Mouse (Mus musculus): ENCODE data around the gene Pih1d1. TPM values are rescaled to one million over a fixed set of nuclear protein-coding genes. Genes with fewer than 3 reads are reported as not detected.

Gene Pih1d1
- total RNA-seq, 2 experiments from 2014 or later, result 43.0 to 46.1 TPM

DNA sequence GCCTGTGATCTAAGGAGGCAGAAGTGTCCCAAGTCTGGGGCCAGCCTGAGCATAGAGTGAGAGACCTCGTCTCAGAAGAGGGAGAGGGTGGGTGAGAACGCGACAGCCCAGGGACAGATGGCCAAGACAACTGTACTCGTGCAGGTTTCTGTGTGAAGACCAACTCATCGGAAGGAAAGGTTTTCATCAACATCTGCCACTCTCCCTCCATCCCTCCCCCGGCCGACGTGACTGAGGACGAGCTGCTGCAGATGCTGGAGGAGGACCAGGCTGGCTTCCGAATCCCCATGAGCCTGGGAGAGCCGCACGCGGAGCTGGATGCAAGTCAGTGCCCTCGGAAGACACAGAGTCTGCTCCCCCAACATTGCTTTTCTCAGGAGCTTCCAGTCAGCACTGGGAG is 3.4 kb downstream of the Pih1d1 start:
- TF ChIP-seq CTCF (conservative IDR thresholded peaks at IDR 0.05), result no peak
- Histone ChIP-seq H3K27ac (peak overlapping the region; percentile 49; the same call in 1 of the 2 replicates), H3K4me3 (no peak overlapping the region)
- no peak for DNase-seq (ENCODE audit: low spot score in 2 of 2)

DNA sequence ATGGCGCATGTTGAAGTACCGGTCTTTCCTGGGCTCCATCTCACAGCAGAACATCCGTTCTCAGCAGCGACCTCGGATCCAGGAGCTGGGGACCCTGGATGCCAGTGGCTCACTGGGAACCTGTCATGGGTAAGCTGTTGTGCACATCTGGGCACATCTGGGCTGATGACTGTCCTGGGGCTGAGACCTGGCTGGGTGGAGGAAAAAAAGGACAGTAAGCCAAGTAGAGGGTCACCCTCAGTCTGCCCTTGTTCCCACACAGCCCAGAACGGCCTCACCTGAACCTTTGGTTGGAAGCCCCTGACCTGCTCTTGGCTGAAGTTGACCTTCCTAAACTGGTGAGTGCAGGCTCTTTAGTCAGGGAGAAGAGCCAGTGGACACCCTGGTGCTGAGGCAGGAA is 4.9 kb downstream of the Pih1d1 start:
- H3K27ac ChIP-seq, result no peak overlapping the region

DNA sequence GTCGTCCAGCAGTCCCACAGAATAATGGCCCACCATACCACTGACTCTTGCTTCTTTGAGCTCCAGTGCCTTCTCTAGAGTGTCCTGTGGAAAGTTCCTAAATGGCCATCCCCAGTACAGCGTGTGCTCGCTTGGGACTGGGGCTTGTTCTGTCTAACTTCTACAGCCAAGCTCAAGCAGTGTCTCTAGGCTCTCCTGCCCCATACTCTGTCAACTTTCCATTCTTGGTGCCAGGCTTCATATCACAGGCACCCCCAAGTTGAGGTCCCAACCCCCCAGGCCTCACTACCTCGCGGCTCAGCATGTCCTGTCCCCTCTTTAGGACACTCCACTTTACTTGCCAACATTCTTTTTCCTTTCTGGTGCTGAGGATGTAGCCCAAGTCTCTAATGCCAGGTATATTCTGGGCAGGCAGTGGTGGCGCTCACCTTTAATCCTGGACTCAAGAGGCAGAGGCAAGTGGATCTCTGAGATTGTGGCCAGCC is 6.3 kb downstream of the Pih1d1 start:
- H3K4me3 ChIP-seq, result no peak overlapping the region
- H3K27ac ChIP-seq, result 0 out of 2 replicates have a peak overlapping the region, but pooled peaks have one; percentile 43
- TF ChIP-seq CTCF (conservative IDR thresholded peaks at IDR 0.05), result no peak
- DNase-seq (ENCODE audit: low spot score in 2 of 2), result no peak

More for the DNA sequence above, 4.9 kb downstream of the Pih1d1 start:
- TF ChIP-seq CTCF (conservative IDR thresholded peaks at IDR 0.05), result no peak
- no peak overlapping the region for H3K4me3 ChIP-seq
- DNase-seq (ENCODE audit: low spot score in 2 of 2), result no peak

DNA sequence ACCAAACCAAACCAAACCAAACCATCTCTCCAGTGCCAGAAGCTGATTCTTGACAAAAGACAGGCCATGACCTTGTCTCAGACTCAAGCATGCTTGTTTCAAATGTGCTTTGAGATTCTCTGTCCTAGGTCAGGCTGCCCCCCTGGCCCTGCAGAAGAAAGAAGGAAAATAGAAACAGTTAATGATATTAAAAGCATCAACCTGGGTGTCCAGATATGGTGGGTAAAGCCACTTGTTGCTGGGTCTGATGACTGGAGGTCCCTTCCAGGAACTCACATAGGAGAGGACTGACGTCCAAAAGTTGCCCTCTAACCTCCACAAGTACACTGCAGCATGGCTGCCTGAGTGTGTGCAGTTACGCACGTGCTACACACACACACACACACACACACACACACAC is 6.8 kb downstream of the Pih1d1 start:
- TF ChIP-seq CTCF (conservative IDR thresholded peaks at IDR 0.05), result no peak
- DNase-seq (ENCODE audit: low spot score in 2 of 2), result no peak
- H3K4me3 ChIP-seq, result no peak overlapping the region
- peak overlapping the region; percentile 43; the same call in 1 of the 2 replicates for H3K27ac ChIP-seq

DNA sequence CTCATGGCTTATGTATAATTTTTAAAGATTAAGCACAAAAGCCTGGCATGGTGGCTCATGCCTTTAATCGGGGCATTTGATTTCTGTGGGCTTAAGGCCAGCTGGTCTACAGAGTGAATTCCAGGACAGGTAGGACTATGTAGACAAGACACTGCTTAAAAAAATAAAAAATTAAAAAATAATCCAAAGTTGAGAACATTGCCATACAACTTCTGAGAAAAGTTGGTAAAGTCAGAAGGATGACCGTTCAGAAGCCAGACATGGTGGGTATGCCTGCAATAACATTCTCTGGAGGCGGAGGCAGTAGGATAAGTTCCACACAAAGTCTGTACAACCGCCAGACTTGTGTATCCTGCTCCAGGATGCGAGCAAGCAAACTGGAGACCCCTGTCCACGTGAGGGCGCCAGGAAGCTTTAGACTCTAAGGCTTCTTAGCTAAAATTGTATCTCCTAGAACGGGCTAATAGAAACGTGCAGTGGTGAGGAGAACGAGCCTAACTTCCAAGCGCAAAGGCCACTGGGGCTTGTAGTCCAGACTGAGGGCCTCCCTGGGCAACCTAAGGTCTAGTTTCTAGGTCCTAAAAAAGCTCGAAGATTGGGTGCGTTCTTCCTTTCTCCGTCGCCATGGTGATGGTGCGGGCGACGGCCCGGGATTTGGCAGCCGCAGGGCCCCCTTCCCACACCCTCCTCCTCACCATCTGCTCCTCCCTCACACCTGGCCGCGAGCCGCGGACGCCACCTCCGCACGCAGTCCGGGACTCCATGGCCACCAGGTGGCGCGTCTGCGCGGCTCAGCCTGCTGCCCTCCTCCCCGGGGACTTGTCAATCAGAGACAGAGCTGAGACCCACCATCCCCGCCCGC is 7.7 kb downstream of the Pih1d1 start:
- TF ChIP-seq CTCF (conservative IDR thresholded peaks at IDR 0.05), result peak; percentile 85
- peak overlapping the region; percentile 50 for H3K4me3 ChIP-seq
- H3K27ac ChIP-seq, result peak overlapping the region; percentile 94
- DNase-seq (ENCODE audit: low spot score in 2 of 2), result peak; percentile 95 to 97

GRCm38 (mm10) chr7:45162551-45162950 is 8.4 kb downstream of the Pih1d1 start:
- TF ChIP-seq CTCF (conservative IDR thresholded peaks at IDR 0.05), result no peak
- Histone ChIP-seq H3K4me3 (peak overlapping the region; percentile 50), H3K27ac (peak overlapping the region; percentile 94)
- DNase-seq (ENCODE audit: low spot score in 2 of 2), result peak in 1 of 2 experiments; percentile 69

DNA sequence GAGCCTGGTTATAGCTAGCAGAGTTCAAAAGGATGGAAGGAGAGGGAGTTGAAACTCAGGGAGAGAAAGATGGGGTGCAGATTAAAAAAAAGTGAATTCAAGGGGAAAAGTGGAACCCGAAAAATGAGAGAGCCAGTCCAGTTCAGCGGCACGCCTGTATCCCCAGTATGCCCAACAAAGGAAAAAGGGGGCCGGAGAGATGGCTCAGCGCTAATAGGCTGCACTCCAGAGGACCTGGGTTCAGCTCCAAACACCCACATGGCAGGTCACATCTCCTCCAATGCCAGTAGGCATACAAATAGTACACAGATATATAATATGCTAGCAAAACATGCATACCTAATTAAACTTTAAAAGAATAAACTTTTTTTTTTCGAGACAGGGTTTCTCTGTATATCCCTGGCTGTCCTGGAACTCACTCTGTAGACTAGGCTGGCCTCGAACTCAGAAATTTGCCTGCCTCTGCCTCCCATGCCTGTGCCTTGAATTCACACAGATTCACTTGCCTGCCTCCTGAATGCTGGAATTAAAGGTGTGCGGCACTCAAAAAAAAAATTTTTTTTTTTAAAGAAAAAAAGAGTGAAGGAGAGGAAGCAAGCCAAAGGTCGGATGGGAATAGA is 9.0 kb downstream of the Pih1d1 start:
- Histone ChIP-seq H3K27ac (peak overlapping the region; percentile 94), H3K4me3 (peak overlapping the region; percentile 62)
- TF ChIP-seq CTCF (conservative IDR thresholded peaks at IDR 0.05), result no peak
- no peak for DNase-seq (ENCODE audit: low spot score in 2 of 2)

DNA sequence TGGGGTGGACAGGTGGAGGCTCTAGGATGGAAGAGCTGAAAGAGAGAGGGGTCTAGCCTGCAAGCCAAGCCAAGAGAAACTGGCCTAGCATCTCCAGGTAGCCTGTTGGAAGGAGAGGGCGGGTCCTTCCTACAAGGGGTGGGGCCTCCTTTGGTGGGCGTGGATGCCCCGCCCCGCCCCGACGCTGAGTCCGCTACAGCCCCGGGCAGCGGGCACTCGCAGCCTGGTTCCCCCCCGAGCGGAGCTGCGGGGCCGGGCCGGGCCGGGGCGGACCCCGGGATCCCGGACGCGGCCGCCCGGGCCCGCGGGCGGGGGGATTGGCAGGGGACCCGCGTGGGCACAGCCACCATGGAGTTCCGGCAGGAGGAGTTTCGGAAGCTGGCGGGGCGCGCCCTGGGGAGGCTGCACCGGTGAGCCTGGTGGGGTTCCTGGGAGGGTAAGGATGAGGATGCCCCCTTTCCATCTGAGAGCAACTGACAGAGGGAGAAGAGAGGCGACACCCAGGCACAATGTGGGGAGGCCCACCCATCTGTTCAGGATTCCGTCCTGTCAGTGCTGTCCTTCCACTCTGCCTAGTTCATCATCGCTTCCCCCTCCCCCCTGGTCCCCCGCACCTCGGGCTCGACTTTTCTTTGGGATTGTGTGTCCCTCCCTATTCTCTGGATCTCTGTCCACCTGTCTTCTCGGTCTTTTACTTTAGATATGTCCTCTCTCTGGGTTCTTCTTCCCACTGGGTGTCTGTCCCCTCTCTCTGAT is 9.8 kb downstream of the Pih1d1 start, which contains the start of gene Slc17a7:
Slc17a7 (plus strand) TSS at position 215 of the 756 bp plus-strand sequence.
- Histone ChIP-seq H3K4me3 (peak within 1 kb of the TSS; percentile 62), H3K27ac (peak within 1 kb of the TSS; percentile 94)
- peak in 1 of 2 experiments; percentile 67 for DNase-seq (ENCODE audit: low spot score in 2 of 2)
- no peak for TF ChIP-seq CTCF (conservative IDR thresholded peaks at IDR 0.05)

DNA sequence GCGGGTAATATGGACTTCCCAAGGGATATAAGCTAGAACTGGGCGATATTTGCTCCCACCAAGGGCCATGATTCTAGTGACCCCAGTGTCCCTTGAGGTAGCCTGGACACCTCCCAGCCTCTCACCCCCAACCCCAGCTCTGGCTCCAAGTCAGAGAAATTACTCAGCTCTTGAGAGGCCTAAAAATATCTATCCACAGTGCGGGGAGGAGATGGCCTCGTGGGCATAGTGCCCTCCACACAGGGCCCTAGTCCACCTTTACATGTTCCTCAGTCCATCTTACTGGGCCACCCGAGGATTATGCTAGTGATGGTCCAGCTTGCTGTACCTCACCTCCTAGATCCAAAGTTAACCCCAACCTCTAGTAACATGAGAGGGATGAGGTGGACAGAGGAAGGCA is 10.7 kb downstream of the Pih1d1 start:
- Histone ChIP-seq H3K4me3 (peak overlapping the region; percentile 62), H3K27ac (peak overlapping the region; percentile 94)
- no peak for DNase-seq (ENCODE audit: low spot score in 2 of 2)
- TF ChIP-seq CTCF (conservative IDR thresholded peaks at IDR 0.05), result no peak

- Histone ChIP-seq H3K27ac (peak overlapping the region; percentile 94), H3K4me3 (peak overlapping the region; percentile 62)
- no peak for DNase-seq (ENCODE audit: low spot score in 2 of 2)
- TF ChIP-seq CTCF (conservative IDR thresholded peaks at IDR 0.05), result no peak
Observed at GRCm38 (mm10) chr7:45165701-45166100, 11.6 kb downstream of the Pih1d1 start.

DNA sequence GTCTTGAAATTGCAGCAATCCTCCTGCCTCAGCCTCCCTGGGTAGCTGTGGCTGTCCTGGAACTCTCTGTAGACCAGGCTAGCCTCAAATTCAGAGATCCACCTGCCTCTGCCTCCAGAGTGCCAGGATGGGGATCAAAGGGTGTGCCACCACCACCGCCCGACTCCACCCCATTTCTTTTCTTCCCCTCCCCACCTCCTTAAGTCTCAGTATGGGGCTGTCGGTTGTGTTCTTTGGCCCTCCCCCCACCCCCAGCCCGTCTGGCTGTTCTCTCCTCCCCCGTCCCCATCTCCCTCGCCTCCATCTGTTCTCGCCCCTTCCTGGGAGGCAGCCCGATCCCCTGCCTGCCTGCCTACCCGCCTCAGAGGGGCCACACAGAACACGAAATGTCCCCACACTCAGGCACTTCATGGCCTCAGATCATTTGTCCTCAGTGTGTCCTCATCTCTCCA is 12.9 kb downstream of the Pih1d1 start:
- peak; percentile 72 to 75 for DNase-seq (ENCODE audit: low spot score in 2 of 2)
- peak overlapping the region; percentile 94 for H3K27ac ChIP-seq
- no peak for TF ChIP-seq CTCF (conservative IDR thresholded peaks at IDR 0.05)
- H3K4me3 ChIP-seq, result peak overlapping the region; percentile 62

- no peak for TF ChIP-seq CTCF (conservative IDR thresholded peaks at IDR 0.05)
- Histone ChIP-seq H3K4me3 (peak overlapping the region; percentile 62), H3K27ac (peak overlapping the region; percentile 94)
- DNase-seq (ENCODE audit: low spot score in 2 of 2), result peak; percentile 62 to 74
Observed at GRCm38 (mm10) chr7:45167761-45168445, 13.8 kb downstream of the Pih1d1 start.
